Mouse (Mus musculus): ENCODE results near the gene G6pc. TPM values are rescaled to one million over a fixed set of nuclear protein-coding genes. Genes with fewer than 3 reads are reported as not detected.

G6pc gene
- polyA plus RNA-seq, 1 experiment from 2014 or later, result 1.1 TPM

- Histone ChIP-seq H3K9me3 (replicated peaks) (no peaks in the 10 kb centered on the region), H3K9ac (no peak overlapping the region), H3K4me3 (replicated peaks) (no peak overlapping the region), H3K27ac (no peak overlapping the region), H3K36me3 (peaks cover 2% of the 10 kb centered on the region), H3K4me1 (peaks cover 13% of the 10 kb centered on the region), H3K27me3 (no peaks in the 10 kb centered on the region), H3K4me2 (no peak overlapping the region)
- WGBS, result 61% methylated on average over 6 of the region's 6 CpGs
- ATAC-seq (replicated peaks; ENCODE audit: low FRiP score), result no peak
Observed at GRCm38 (mm10) chr11:101418991-101419390, 51.6 kb downstream of the G6pc start.

GRCm38 (mm10) chr11:101419610-101420009, 52.2 kb downstream of the G6pc start:
- H3K27ac ChIP-seq, result no peak overlapping the region
- peaks cover 15% of the 10 kb centered on the region for H3K4me1 ChIP-seq

GRCm38 (mm10) chr11:101420148-101420547, 52.8 kb downstream of the G6pc start:
- no peaks in the 10 kb centered on the region for H3K27me3 ChIP-seq
- ATAC-seq (replicated peaks; ENCODE audit: low FRiP score), result no peak

More at GRCm38 (mm10) chr11:101419610-101420009, 52.2 kb downstream of the G6pc start:
- WGBS, result 36% methylated on average over 3 of the region's 3 CpGs
- Histone ChIP-seq H3K36me3 (no peaks in the 10 kb centered on the region), H3K4me3 (replicated peaks) (no peak overlapping the region), H3K27me3 (no peaks in the 10 kb centered on the region), H3K4me2 (no peak overlapping the region), H3K9ac (no peak overlapping the region), H3K9me3 (replicated peaks) (no peaks in the 10 kb centered on the region)
- no peak for ATAC-seq (replicated peaks; ENCODE audit: low FRiP score)

DNA sequence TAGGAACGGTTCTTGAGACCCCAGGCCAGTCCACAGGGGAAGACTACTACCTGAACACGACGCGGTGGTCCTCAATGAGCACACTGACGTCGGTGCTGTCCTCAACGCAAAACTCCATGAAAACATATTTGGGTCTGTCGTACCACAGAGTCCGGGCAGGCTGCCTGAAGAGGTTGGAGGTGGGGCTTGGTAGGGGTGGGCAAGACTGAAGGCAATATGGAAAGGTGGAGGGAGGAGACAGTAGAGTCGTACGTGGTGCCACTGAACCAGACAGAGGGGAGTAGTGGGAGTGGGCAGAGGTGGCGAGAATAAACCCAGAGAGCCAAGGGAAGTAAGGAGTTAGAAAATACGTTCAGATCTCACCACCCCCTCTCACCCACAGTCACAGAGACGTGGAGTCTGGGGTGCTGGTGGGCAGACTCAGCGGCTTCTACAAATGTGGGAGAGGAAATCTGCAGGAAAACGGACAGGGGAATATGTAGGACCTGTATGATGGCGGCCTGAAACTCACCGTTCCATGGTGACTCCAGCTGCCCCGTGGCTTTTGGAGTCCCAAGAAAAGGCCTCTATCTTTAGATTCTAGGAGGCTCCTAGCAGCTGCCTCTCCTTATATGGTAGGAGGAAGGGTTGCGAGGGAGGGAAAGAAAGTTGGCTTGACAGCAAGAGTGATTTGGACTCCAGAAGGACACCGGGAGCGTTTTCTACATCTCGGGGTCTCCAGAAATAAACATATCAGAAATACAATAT, 56.9 kb downstream of the G6pc start, which contains the start of gene Gm27029:
Gm27029 (minus strand) TSS at position 692 of the 747 bp plus-strand sequence.
- H3K27me3 ChIP-seq, result no peaks in the 10 kb centered on the region
- peak; percentile 58 for ATAC-seq (replicated peaks; ENCODE audit: low FRiP score)
- no peaks in the 10 kb centered on the region for H3K9me3 ChIP-seq (replicated peaks)
- 4% methylated on average over 23 of the region's 23 CpGs for WGBS
- peak within 1 kb of the TSS; percentile 93 for H3K27ac ChIP-seq
- peak within 1 kb of the TSS; percentile 80 for H3K9ac ChIP-seq
- H3K4me1 ChIP-seq, result peaks cover 27% of the 10 kb centered on the region
- H3K36me3 ChIP-seq, result peaks cover 4% of the 10 kb centered on the region; the same call in 1 of the 2 replicates
- peak within 1 kb of the TSS; percentile 89 for H3K4me2 ChIP-seq
- peak within 1 kb of the TSS; percentile 98 for H3K4me3 ChIP-seq (replicated peaks)

More at GRCm38 (mm10) chr11:101420148-101420547, 52.8 kb downstream of the G6pc start:
- H3K27ac ChIP-seq, result no peak overlapping the region
- no peaks in the 10 kb centered on the region for H3K36me3 ChIP-seq
- 88% methylated on average over 5 of the region's 5 CpGs for WGBS
- H3K9ac ChIP-seq, result no peak overlapping the region
- H3K4me1 ChIP-seq, result peaks cover 15% of the 10 kb centered on the region
- no peaks in the 10 kb centered on the region for H3K9me3 ChIP-seq (replicated peaks)
- H3K4me3 ChIP-seq (replicated peaks), result no peak overlapping the region
- no peak overlapping the region for H3K4me2 ChIP-seq

- peak within 1 kb of the TSS; percentile 98 for H3K4me3 ChIP-seq (replicated peaks)
- H3K9ac ChIP-seq, result peak within 1 kb of the TSS; percentile 80
- peak; percentile 95 for ATAC-seq (replicated peaks; ENCODE audit: low FRiP score)
- under 1% methylated on average over 81 of the region's 81 CpGs for WGBS
- peaks cover 27% of the 10 kb centered on the region for H3K4me1 ChIP-seq
- peak within 1 kb of the TSS; percentile 89 for H3K4me2 ChIP-seq
- no peaks in the 10 kb centered on the region for H3K27me3 ChIP-seq
- H3K9me3 ChIP-seq (replicated peaks), result no peaks in the 10 kb centered on the region
- H3K36me3 ChIP-seq, result peaks cover 12% of the 10 kb centered on the region
- peak within 1 kb of the TSS; percentile 93 for H3K27ac ChIP-seq
Observed at GRCm38 (mm10) chr11:101424925-101425813, 57.8 kb downstream of the G6pc start, which contains the start of the genes Rundc1 and Ptges3l. Gene Rundc1 (plus strand): TSS chr11:101425085. Gene Ptges3l (minus strand): TSS chr11:101425333.

DNA sequence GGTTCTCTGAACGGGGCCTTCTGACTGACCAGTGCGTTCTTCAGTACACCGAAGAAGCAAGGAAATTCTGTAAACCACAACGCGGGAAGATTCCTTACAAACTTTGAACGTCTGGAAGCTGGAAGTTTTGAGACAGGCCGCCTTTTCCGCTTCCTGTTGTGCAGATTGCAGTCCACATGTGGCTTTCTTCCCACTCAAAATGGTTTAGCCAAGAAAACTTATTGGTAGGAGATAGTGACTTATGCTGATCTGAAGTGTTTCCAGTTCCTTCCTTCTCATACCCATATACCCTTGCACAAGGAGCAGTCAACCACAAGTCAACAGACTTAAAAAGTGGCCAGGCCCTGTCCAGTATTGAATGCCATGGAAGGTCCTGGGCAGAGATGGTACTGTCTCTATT, 58.8 kb downstream of the G6pc start:
- Histone ChIP-seq H3K4me2 (peak overlapping the region; percentile 89), H3K27me3 (no peaks in the 10 kb centered on the region), H3K4me3 (replicated peaks) (peak overlapping the region; percentile 98), H3K9me3 (replicated peaks) (no peaks in the 10 kb centered on the region), H3K4me1 (peaks cover 27% of the 10 kb centered on the region), H3K27ac (no peak overlapping the region), H3K9ac (peak overlapping the region; percentile 80), H3K36me3 (peaks cover 22% of the 10 kb centered on the region)
- WGBS, result 65% methylated on average over 8 of the region's 8 CpGs
- ATAC-seq (replicated peaks; ENCODE audit: low FRiP score), result no peak

Small RNA genes within 50 kb of the gene (microRNA-seq; reads per million reads assigned to microRNA genes)
- gene Gm25593 (not detected), gene Mir6929 (not detected)

Other genes starting within 250 kb of the G6pc start
- gene Retreg3, start 247.7 kb upstream of the G6pc start, polyA plus RNA-seq (2015; fragmentation: Nextera tagmentation; extraction: Ambion mirVana), result 21.3 and 24.5 TPM in 2 replicates
- gene Tubg1, start 247.6 kb upstream of the G6pc start, polyA plus RNA-seq (2015; fragmentation: Nextera tagmentation; extraction: Ambion mirVana), result 86.3 and 99.6 TPM in 2 replicates
- 3.8 and 4.2 TPM in 2 replicates for gene Tubg2, start 211.7 kb upstream of the G6pc start, polyA plus RNA-seq (2015; fragmentation: Nextera tagmentation; extraction: Ambion mirVana)
- 1.9 and 2.0 TPM in 2 replicates for gene Cntnap1, start 197.0 kb upstream of the G6pc start, polyA plus RNA-seq (2015; fragmentation: Nextera tagmentation; extraction: Ambion mirVana)
- gene Plekhh3, start 196.2 kb upstream of the G6pc start, polyA plus RNA-seq (2015; fragmentation: Nextera tagmentation; extraction: Ambion mirVana), result 17.0 and 18.6 TPM in 2 replicates
- gene Ccr10, start 192.1 kb upstream of the G6pc start, polyA plus RNA-seq (2015; fragmentation: Nextera tagmentation; extraction: Ambion mirVana), result 0.78 and 0.82 TPM in 2 replicates
- gene Ezh1, start 141.1 kb upstream of the G6pc start, polyA plus RNA-seq (2015; fragmentation: Nextera tagmentation; extraction: Ambion mirVana), result 22.9 and 27.0 TPM in 2 replicates
- gene Ramp2, start 121.5 kb upstream of the G6pc start, polyA plus RNA-seq (2015; fragmentation: Nextera tagmentation; extraction: Ambion mirVana), result 220 and 232 TPM in 2 replicates
- gene Vps25, start 113.9 kb upstream of the G6pc start, polyA plus RNA-seq (2015; fragmentation: Nextera tagmentation; extraction: Ambion mirVana), result 135 and 147 TPM in 2 replicates
- 25.5 and 27.2 TPM in 2 replicates for gene Wnk4, start 107.0 kb upstream of the G6pc start, polyA plus RNA-seq (2015; fragmentation: Nextera tagmentation; extraction: Ambion mirVana)
- 1.6 and 3.1 TPM in 2 replicates for gene Cntd1, start 88.5 kb upstream of the G6pc start, polyA plus RNA-seq (2015; fragmentation: Nextera tagmentation; extraction: Ambion mirVana)
- gene Coa3, start 88.4 kb upstream of the G6pc start, polyA plus RNA-seq (2015; fragmentation: Nextera tagmentation; extraction: Ambion mirVana), result 185 and 195 TPM in 2 replicates
- 162 and 166 TPM in 2 replicates for gene Becn1, start 65.3 kb upstream of the G6pc start, polyA plus RNA-seq (2015; fragmentation: Nextera tagmentation; extraction: Ambion mirVana)
- 153 and 156 TPM in 2 replicates for gene Psme3, start 51.3 kb upstream of the G6pc start, polyA plus RNA-seq (2015; fragmentation: Nextera tagmentation; extraction: Ambion mirVana)
- 1.7 and 2.0 TPM in 2 replicates for gene Aoc2, start 42.5 kb upstream of the G6pc start, polyA plus RNA-seq (2015; fragmentation: Nextera tagmentation; extraction: Ambion mirVana)
- 0.57 and 0.97 TPM in 2 replicates for gene Aoc3, start 37.0 kb upstream of the G6pc start, polyA plus RNA-seq (2015; fragmentation: Nextera tagmentation; extraction: Ambion mirVana)
- gene Aarsd1, start 50.1 kb downstream of the G6pc start, polyA plus RNA-seq (2015; fragmentation: Nextera tagmentation; extraction: Ambion mirVana), result 83.0 and 87.2 TPM in 2 replicates
- 10.0 and 10.3 TPM in 2 replicates for gene Gm27029, start 57.2 kb downstream of the G6pc start, polyA plus RNA-seq (2015; fragmentation: Nextera tagmentation; extraction: Ambion mirVana)
- gene Rundc1, start 57.5 kb downstream of the G6pc start, polyA plus RNA-seq (2015; fragmentation: Nextera tagmentation; extraction: Ambion mirVana), result 20.4 and 21.7 TPM in 2 replicates
- 12.3 and 12.6 TPM in 2 replicates for gene Ptges3l, start 57.8 kb downstream of the G6pc start, polyA plus RNA-seq (2015; fragmentation: Nextera tagmentation; extraction: Ambion mirVana)
- gene Rpl27, start 74.7 kb downstream of the G6pc start, polyA plus RNA-seq (2015; fragmentation: Nextera tagmentation; extraction: Ambion mirVana), result 369 and 421 TPM in 2 replicates
- 13.8 and 18.8 TPM in 2 replicates for gene Ifi35, start 80.8 kb downstream of the G6pc start, polyA plus RNA-seq (2015; fragmentation: Nextera tagmentation; extraction: Ambion mirVana)
- 9.0 and 11.4 TPM in 2 replicates for gene Rnd2, start 97.4 kb downstream of the G6pc start, polyA plus RNA-seq (2015; fragmentation: Nextera tagmentation; extraction: Ambion mirVana)
- 31.8 and 37.5 TPM in 2 replicates for gene Vat1, start 98.7 kb downstream of the G6pc start, polyA plus RNA-seq (2015; fragmentation: Nextera tagmentation; extraction: Ambion mirVana)
- 12.9 and 14.4 TPM in 2 replicates for gene Brca1, start 184.4 kb downstream of the G6pc start, polyA plus RNA-seq (2015; fragmentation: Nextera tagmentation; extraction: Ambion mirVana)
- 74.8 and 76.4 TPM in 2 replicates for gene Nbr1, start 184.6 kb downstream of the G6pc start, polyA plus RNA-seq (2015; fragmentation: Nextera tagmentation; extraction: Ambion mirVana)
- 5.5 and 5.8 TPM in 2 replicates for gene Tmem106a, start 214.7 kb downstream of the G6pc start, polyA plus RNA-seq (2015; fragmentation: Nextera tagmentation; extraction: Ambion mirVana)
- gene Gm11634, start 231.7 kb downstream of the G6pc start, polyA plus RNA-seq (2015; fragmentation: Nextera tagmentation; extraction: Ambion mirVana), result not detected in 2 replicates